Mouse (Mus musculus) right cerebral cortex, postnatal 10 days (tissue): ENCODE measurements around the gene Catsperz.

Experiments
- DNase-seq, 2 experiments: peaks; one replicate each; pipeline ENCODE4 v3.0.0; 2021; ENCODE audit warnings: low spot score in 2 of 2

The Catsperz gene

GRCm38 (mm10) chr19:6943709-6944108, 18.5 kb upstream of the Catsperz start:
- no peak for DNase-seq

- peak in 1 of 2 experiments; percentile 35 for DNase-seq
Measured at GRCm38 (mm10) chr19:6942764-6943163, 17.6 kb upstream of the Catsperz start.

GRCm38 (mm10) chr19:6942249-6942691, 17.1 kb upstream of the Catsperz start, which contains the start of gene Gpr137:
Gene Gpr137, minus strand, starts transcription at chr19:6942480.
- DNase-seq = peak; percentile 95 to 96

GRCm38 (mm10) chr19:6941372-6942248, 16.4 kb upstream of the Catsperz start, which contains the start of gene Bad:
Gene Bad, plus strand, starts transcription at chr19:6941861.
- peak; percentile 93 to 95 for DNase-seq

- peak in 1 of 2 experiments; percentile 61 for DNase-seq
Measured at GRCm38 (mm10) chr19:6940396-6941351, 15.5 kb upstream of the Catsperz start.

GRCm38 (mm10) chr19:6939106-6940002, 14.2 kb upstream of the Catsperz start:
- peak in 1 of 2 experiments; percentile 33 for DNase-seq

GRCm38 (mm10) chr19:6937541-6938465, 12.6 kb upstream of the Catsperz start:
- DNase-seq = peak in 1 of 2 experiments; percentile 52

- peak in 1 of 2 experiments; percentile 39 for DNase-seq
Measured at GRCm38 (mm10) chr19:6936299-6936698, 11.1 kb upstream of the Catsperz start.

- DNase-seq = peak in 1 of 2 experiments; percentile 39
Measured at GRCm38 (mm10) chr19:6934195-6934977, 9.2 kb upstream of the Catsperz start, which contains the start of gene Kcnk4. Gene Kcnk4, minus strand, starts transcription at chr19:6934515.

- DNase-seq = peak; percentile 73 to 84
Measured at GRCm38 (mm10) chr19:6933436-6934194, 8.4 kb upstream of the Catsperz start.

GRCm38 (mm10) chr19:6933102-6933435, 7.9 kb upstream of the Catsperz start:
- peak in 1 of 2 experiments; percentile 49 for DNase-seq

- no peak for DNase-seq
Measured at GRCm38 (mm10) chr19:6932018-6932417, 6.8 kb upstream of the Catsperz start.

GRCm38 (mm10) chr19:6931002-6931401, 5.8 kb upstream of the Catsperz start:
- no peak for DNase-seq

GRCm38 (mm10) chr19:6928080-6928479, 2.9 kb upstream of the Catsperz start:
- DNase-seq = no peak

GRCm38 (mm10) chr19:6926559-6927255, 1.5 kb upstream of the Catsperz start:
- peak; percentile 36 to 45 for DNase-seq

GRCm38 (mm10) chr19:6925611-6926329, 590 bp upstream of the Catsperz start:
- no peak for DNase-seq
